18 mouse cellular contexts compared by ENCODE assay signal in the genomic region with DNA sequence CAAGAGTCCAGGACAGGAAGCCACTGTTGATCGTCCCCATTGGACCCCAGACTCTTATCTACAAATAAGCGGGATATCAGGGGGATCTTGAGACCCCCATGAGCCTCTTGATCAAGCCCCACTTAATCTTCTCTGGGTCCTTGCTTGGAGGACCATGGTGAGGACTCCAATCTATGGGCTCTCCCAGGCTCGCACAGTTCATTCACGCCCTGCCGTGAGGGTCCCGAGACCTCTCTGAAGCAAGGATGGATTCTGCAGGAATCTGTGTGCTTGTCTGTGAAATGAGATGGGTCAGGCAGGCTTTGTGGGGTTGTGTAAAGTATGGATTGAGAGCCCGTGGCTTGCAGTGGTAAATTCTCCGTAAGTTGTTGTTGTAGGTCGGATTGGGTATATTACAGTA. TPM values are rescaled to one million over a fixed set of nuclear protein-coding genes. Genes with fewer than 3 reads are reported as not detected.
DNase-seq lines count a peak whose midpoint lies in the region; ATAC-seq and TF ChIP-seq lines count a peak whose summit lies in the region.
"Had no signal": no experiment of that assay in that cellular context is flagged by ENCODE, and none has a peak within 500 bp of the region (broad histone marks: within the 10 kb centered on the region; RNA-seq: fewer than 3 reads in every experiment).

No protein-coding gene starts in this region.

- H3K4me3 ChIP-seq in gastrocnemius, adult 2 months: no peak overlapping the region
- H3K4me3 ChIP-seq in intestine, embryonic 14.5 days (ENCODE audit: low read depth, low read length): no peak overlapping the region
- H3K4me3 ChIP-seq in intestine, embryonic 16.5 days (ENCODE audit: low read length): no peak overlapping the region
- H3K4me3 ChIP-seq in layer of hippocampus, adult 2 months: no peak overlapping the region
- H3K4me3 ChIP-seq: forebrain, embryonic 13.5 days; heart, embryonic 15.5 days had no signal

- no peaks in the 10 kb centered on the region for H3K4me1 ChIP-seq in intestine, embryonic 14.5 days (replicated peaks; ENCODE audit: control insufficient read depth, insufficient read depth, low read length)
- H3K4me1 ChIP-seq in intestine, embryonic 16.5 days (ENCODE audit: control insufficient read depth, insufficient read depth, low read length): peaks cover under 1% of the 10 kb centered on the region; the same call in 1 of the 2 replicates

- WGBS in intestine, embryonic 14.5 days: 89% methylated on average over 9 of the region's 9 CpGs
- WGBS in intestine, embryonic 16.5 days: 87% methylated on average over 9 of the region's 9 CpGs

- TF ChIP-seq CTCF in gastrocnemius, adult 2 months (IDR thresholded peaks at IDR 0.05): no peak
- no peak for TF ChIP-seq CTCF in layer of hippocampus, adult 2 months (conservative IDR thresholded peaks at IDR 0.05)

- H3K4me2 ChIP-seq in intestine, embryonic 14.5 days (ENCODE audit: low read length): no peak overlapping the region
- H3K4me2 ChIP-seq in intestine, embryonic 16.5 days (ENCODE audit: low read depth, low read length): no peak overlapping the region
- H3K4me2 ChIP-seq: heart, embryonic 15.5 days; hindbrain, embryonic 14.5 days had no signal

- intact Hi-C loops in gastrocnemius, adult 2 months (cut with DNase I): loop anchor here (1.0 kb wide), 1 partner anchor 11 kb away; no protein-coding TSS in a partner anchor
- intact Hi-C loops in gastrocnemius, postnatal 14 days (cut with DNase I; ENCODE audit: low total_unique reads): no loop called here

- H3K27me3 ChIP-seq in intestine, embryonic 14.5 days (replicated peaks; ENCODE audit: control insufficient read depth, insufficient read depth, low read length): peaks cover 15% of the 10 kb centered on the region
- H3K27me3 ChIP-seq in intestine, embryonic 16.5 days (replicated peaks; ENCODE audit: control insufficient read depth, insufficient read depth, low read length): peaks cover 3% of the 10 kb centered on the region; the same call in 1 of the 2 replicates
- H3K27me3 ChIP-seq: Patski had no signal

- H3K27ac ChIP-seq in gastrocnemius, adult 2 months: peak overlapping the region; percentile 88
- no peak overlapping the region for H3K27ac ChIP-seq in intestine, embryonic 14.5 days (ENCODE audit: low read depth)
- H3K27ac ChIP-seq in intestine, embryonic 16.5 days (ENCODE audit: low read length): no peak overlapping the region
- H3K27ac ChIP-seq in layer of hippocampus, adult 2 months: peak overlapping the region; percentile 75
- H3K27ac ChIP-seq: forebrain, embryonic 13.5 days; heart, embryonic 15.5 days; hindbrain, embryonic 10.5 days; hindbrain, embryonic 14.5 days had no signal

- no peak for DNase-seq in gastrocnemius, adult 2 months
- no peak for DNase-seq in gastrocnemius, postnatal 14 days
- DNase-seq in intestine, embryonic 14.5 days (ENCODE audit: low spot score): peak; percentile 48
- DNase-seq in layer of hippocampus, adult 2 months (ENCODE audit: low spot score in 2 of 2): no peak
- no peak for DNase-seq in layer of hippocampus, postnatal 36 days
- peak; percentile 27 for DNase-seq in testis, postnatal 10 days (ENCODE audit: low spot score)
- no peak for DNase-seq in testis, postnatal 14 days (ENCODE audit: low spot score)
- DNase-seq: cerebellum, adult 11-12 months; cerebellum, adult 9-10 months; cerebellum, postnatal 25 days; forebrain, postnatal 0 days had no signal

- ATAC-seq in intestine, embryonic 14.5 days (replicated peaks; ENCODE audit: low FRiP score, low TSS enrichment, low read depth): no peak
- ATAC-seq in intestine, embryonic 16.5 days: no peak
- ATAC-seq: activated CD4-positive, CD25-positive, alpha-beta regulatory T cell, adult 4 months; Patski had no signal

- H3K9ac ChIP-seq in intestine, embryonic 14.5 days (ENCODE audit: low read length): no peak overlapping the region
- no peak overlapping the region for H3K9ac ChIP-seq in intestine, embryonic 16.5 days (ENCODE audit: low read depth, low read length)
- H3K9ac ChIP-seq: forebrain, postnatal 0 days; heart, embryonic 15.5 days; hindbrain, embryonic 14.5 days had no signal

- no peaks in the 10 kb centered on the region for H3K36me3 ChIP-seq in intestine, embryonic 14.5 days (ENCODE audit: control insufficient read depth, insufficient read depth, low read length)
- no peaks in the 10 kb centered on the region for H3K36me3 ChIP-seq in intestine, embryonic 16.5 days (ENCODE audit: control insufficient read depth, insufficient read depth, low read length)
- H3K36me3 ChIP-seq: heart, embryonic 15.5 days; hindbrain, embryonic 10.5 days had no signal

- no peaks in the 10 kb centered on the region for H3K9me3 ChIP-seq in intestine, embryonic 14.5 days (ENCODE audit: control insufficient read depth, low read length)
- no peaks in the 10 kb centered on the region for H3K9me3 ChIP-seq in intestine, embryonic 16.5 days (ENCODE audit: control insufficient read depth, low read length)
- H3K9me3 ChIP-seq: forebrain, embryonic 13.5 days; heart, embryonic 15.5 days; hindbrain, embryonic 10.5 days had no signal

RNA-seq across cellular contexts. Expression of gene Padi2, which starts 5.3 kb away (rescaled TPM):
- total RNA-seq in gastrocnemius, adult 2 months (2021): 100 to 1,000 TPM in 1 of 2 experiments, 10 to 100 TPM in 1; 77.0 to 273 TPM
- 100 to 1,000 TPM; 101 to 150 TPM for total RNA-seq in gastrocnemius, postnatal 14 days (2021)
- 1.9 and 2.5 TPM in 2 replicates for polyA plus RNA-seq in intestine, embryonic 14.5 days (2014; fragmentation: Nextera tagmentation; extraction: Ambion mirVana)
- 3.0 and 3.5 TPM in 2 replicates for polyA plus RNA-seq in intestine, embryonic 16.5 days (2015; fragmentation: Nextera tagmentation; extraction: Ambion mirVana)
- 10 to 100 TPM; 20.2 to 26.5 TPM for total RNA-seq in layer of hippocampus, adult 2 months (2021)
- 10 to 100 TPM; 22.1 to 24.4 TPM for total RNA-seq in layer of hippocampus, postnatal 36 days (2021)

RNA-seq across cellular contexts. Expression of gene Sdhb, which starts 49.6 kb away (rescaled TPM):
- total RNA-seq in gastrocnemius, adult 2 months (2021): 100 to 1,000 TPM; 483 to 898 TPM
- 100 to 1,000 TPM; 480 to 609 TPM for total RNA-seq in gastrocnemius, postnatal 14 days (2021)
- 457 and 488 TPM in 2 replicates for polyA plus RNA-seq in intestine, embryonic 14.5 days (2014; fragmentation: Nextera tagmentation; extraction: Ambion mirVana)
- 671 and 689 TPM in 2 replicates for polyA plus RNA-seq in intestine, embryonic 16.5 days (2015; fragmentation: Nextera tagmentation; extraction: Ambion mirVana)
- total RNA-seq in layer of hippocampus, adult 2 months (2021): 100 to 1,000 TPM; 170 to 183 TPM
- total RNA-seq in layer of hippocampus, postnatal 36 days (2021): 100 to 1,000 TPM; 175 to 186 TPM

Comparison
In these comparisons a context has a peak if more than half of its experiments do, and no peak if none do; other contexts are left out.
1. DNase-seq: peak in intestine, embryonic 14.5 days (single experiment) and testis, postnatal 10 days (single experiment); none in gastrocnemius, adult 2 months (single experiment), gastrocnemius, postnatal 14 days (single experiment), layer of hippocampus, adult 2 months (0 of 2), layer of hippocampus, postnatal 36 days (0 of 2) and testis, postnatal 14 days (single experiment).
2. H3K27ac ChIP-seq: peak in gastrocnemius, adult 2 months (single experiment) and layer of hippocampus, adult 2 months (single experiment); none in intestine, embryonic 14.5 days (single experiment) and intestine, embryonic 16.5 days (single experiment).